ENCODE assay signal across 20 mouse cellular contexts in genomic region chrY:1178476-1178875, GRCm38 (mm10).
DNase-seq lines count a peak whose midpoint lies in the region; ATAC-seq lines count a peak whose summit lies in the region.
"Had no signal": no experiment of that assay in that cellular context is flagged by ENCODE, and none has a peak within 500 bp of the region (broad histone marks: within the 10 kb centered on the region; RNA-seq: fewer than 3 reads in every experiment).

No protein-coding gene starts in this region.

- DNase-seq in kidney, adult 9 months, result peak; percentile 6
- no peak for DNase-seq in kidney, adult 18-20 months
- peak; percentile 11 for DNase-seq in large intestine, adult 2 months (ENCODE audit: low read depth, low spot score)
- no peak for DNase-seq in adrenal gland, adult 8-10 months
- DNase-seq in frontal cortex, postnatal 25 days (ENCODE audit: low spot score in 2 of 2), result no peak
- DNase-seq: adrenal gland, adult 2 months; adrenal gland, postnatal 14 days; adrenal gland, postnatal 36 days; cerebellum, adult 11-12 months; cerebellum, adult 2 months; cerebellum, adult 9-10 months; cerebellum, postnatal 10 days; cerebellum, postnatal 25 days had no signal

- no peak overlapping the region for H3K9ac ChIP-seq in intestine, embryonic 15.5 days
- no peak overlapping the region for H3K9ac ChIP-seq in intestine, embryonic 16.5 days (ENCODE audit: low read depth, low read length)
- H3K9ac ChIP-seq: embryonic facial prominence, embryonic 12.5 days; forebrain, embryonic 12.5 days had no signal

- ATAC-seq in intestine, embryonic 15.5 days, result peak; percentile 63; the same call in 1 of the 2 replicates
- ATAC-seq in intestine, embryonic 16.5 days, result peak; percentile 65; the same call in 1 of the 2 replicates
- ATAC-seq: forebrain, embryonic 14.5 days; forebrain, embryonic 16.5 days had no signal

- no peak overlapping the region for H3K27ac ChIP-seq in intestine, embryonic 15.5 days
- no peak overlapping the region for H3K27ac ChIP-seq in intestine, embryonic 16.5 days (ENCODE audit: low read length)
- H3K27ac ChIP-seq: embryonic facial prominence, embryonic 10.5 days; embryonic facial prominence, embryonic 12.5 days; forebrain, embryonic 12.5 days had no signal

- H3K36me3 ChIP-seq in intestine, embryonic 15.5 days, result no peaks in the 10 kb centered on the region
- H3K36me3 ChIP-seq in intestine, embryonic 16.5 days (ENCODE audit: control insufficient read depth, insufficient read depth, low read length), result no peaks in the 10 kb centered on the region
- H3K36me3 ChIP-seq: embryonic facial prominence, embryonic 10.5 days; embryonic facial prominence, embryonic 12.5 days; forebrain, embryonic 12.5 days had no signal

- 100% methylated on average over 1 of the region's 1 CpGs for WGBS in intestine, embryonic 15.5 days
- 50% methylated on average over 1 of the region's 1 CpGs for whole genome bisulfite sequencing in intestine, embryonic 16.5 days
- 55% methylated on average over 1 of the region's 1 CpGs for WGBS in large intestine, adult 2 months

- no peaks in the 10 kb centered on the region for H3K27me3 ChIP-seq in intestine, embryonic 15.5 days (replicated peaks)
- H3K27me3 ChIP-seq in intestine, embryonic 16.5 days (replicated peaks; ENCODE audit: control insufficient read depth, insufficient read depth, low read length), result no peaks in the 10 kb centered on the region
- H3K27me3 ChIP-seq: embryonic facial prominence, embryonic 12.5 days; forebrain, embryonic 12.5 days had no signal

- H3K9me3 ChIP-seq in intestine, embryonic 15.5 days, result no peaks in the 10 kb centered on the region
- H3K9me3 ChIP-seq in intestine, embryonic 16.5 days (ENCODE audit: control insufficient read depth, low read length), result no peaks in the 10 kb centered on the region
- H3K9me3 ChIP-seq: embryonic facial prominence, embryonic 10.5 days; embryonic facial prominence, embryonic 12.5 days; forebrain, embryonic 12.5 days had no signal

- no peak overlapping the region for H3K4me3 ChIP-seq in intestine, embryonic 15.5 days (replicated peaks)
- H3K4me3 ChIP-seq in intestine, embryonic 16.5 days (ENCODE audit: low read length), result no peak overlapping the region
- H3K4me3 ChIP-seq: embryonic facial prominence, embryonic 10.5 days; embryonic facial prominence, embryonic 12.5 days; forebrain, embryonic 12.5 days had no signal

- H3K4me2 ChIP-seq in intestine, embryonic 15.5 days (replicated peaks), result no peak overlapping the region
- no peak overlapping the region for H3K4me2 ChIP-seq in intestine, embryonic 16.5 days (ENCODE audit: low read depth, low read length)
- H3K4me2 ChIP-seq: embryonic facial prominence, embryonic 12.5 days; forebrain, embryonic 12.5 days had no signal

- no peaks in the 10 kb centered on the region for H3K4me1 ChIP-seq in intestine, embryonic 15.5 days (replicated peaks)
- H3K4me1 ChIP-seq in intestine, embryonic 16.5 days (ENCODE audit: control insufficient read depth, insufficient read depth, low read length), result no peaks in the 10 kb centered on the region
- H3K4me1 ChIP-seq: embryonic facial prominence, embryonic 10.5 days; embryonic facial prominence, embryonic 12.5 days; forebrain, embryonic 12.5 days had no signal

Comparison
In these comparisons a context has a peak if more than half of its experiments do, and no peak if none do; other contexts are left out.
1. DNase-seq: peak in kidney, adult 9 months (single experiment) and large intestine, adult 2 months (single experiment); none in kidney, adult 18-20 months (single experiment), adrenal gland, adult 8-10 months (single experiment) and frontal cortex, postnatal 25 days (0 of 2).